Mouse (Mus musculus): ENCODE results near the gene Isl2. TPM values are rescaled to one million over a fixed set of nuclear protein-coding genes. Genes with fewer than 3 reads are reported as not detected.

Gene Isl2
- polyA plus RNA-seq (2015; fragmentation: Nextera tagmentation; extraction: Ambion mirVana) = 0.54 and 1.00 TPM in 2 replicates

DNA sequence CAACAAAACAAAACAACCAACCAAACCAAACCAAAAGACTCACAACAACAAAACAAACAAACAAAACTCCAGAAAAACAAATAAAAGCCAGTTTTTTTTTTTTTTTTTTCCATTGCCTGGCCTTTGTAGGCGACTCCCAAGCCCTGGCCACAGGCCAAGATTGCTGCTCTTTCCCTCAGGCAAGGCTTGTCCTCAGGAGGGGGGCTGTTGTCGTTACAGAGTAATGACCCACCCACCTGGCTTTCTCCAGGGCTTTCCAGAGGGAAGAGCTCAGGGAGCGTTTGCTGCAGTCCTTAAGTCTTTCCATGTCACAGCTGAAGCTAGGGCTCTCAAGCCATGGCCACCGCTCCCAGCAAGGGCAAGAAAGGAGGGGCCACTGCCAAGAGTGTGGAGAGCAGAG is at the start of gene Isl2:
TSS of gene Isl2 (plus strand) at position 296 of the 400 bp plus-strand sequence.
- Histone ChIP-seq H3K4me1 (ENCODE audit: control insufficient read depth, insufficient read depth, low read length) (peaks cover 12% of the 10 kb centered on the region), H3K27ac (ENCODE audit: low read length) (no peak within 1 kb of the TSS), H3K27me3 (ENCODE audit: control insufficient read depth, insufficient read depth, low read length) (peaks cover 57% of the 10 kb centered on the region), H3K4me2 (ENCODE audit: low read depth, low read length) (peak within 1 kb of the TSS; percentile 5; the same call in 1 of the 2 replicates), H3K36me3 (ENCODE audit: control insufficient read depth, insufficient read depth) (no peaks in the 10 kb centered on the region), H3K9ac (ENCODE audit: low read length) (no peak within 1 kb of the TSS), H3K9me3 (replicated peaks; ENCODE audit: control insufficient read depth, low read length) (no peaks in the 10 kb centered on the region), H3K4me3 (ENCODE audit: low read length) (no peak within 1 kb of the TSS)
- ATAC-seq (replicated peaks; ENCODE audit: extremely low read depth, insufficient read depth, low FRiP score) = no peak
- WGBS = 9% methylated on average over 4 of the region's 4 CpGs

DNA sequence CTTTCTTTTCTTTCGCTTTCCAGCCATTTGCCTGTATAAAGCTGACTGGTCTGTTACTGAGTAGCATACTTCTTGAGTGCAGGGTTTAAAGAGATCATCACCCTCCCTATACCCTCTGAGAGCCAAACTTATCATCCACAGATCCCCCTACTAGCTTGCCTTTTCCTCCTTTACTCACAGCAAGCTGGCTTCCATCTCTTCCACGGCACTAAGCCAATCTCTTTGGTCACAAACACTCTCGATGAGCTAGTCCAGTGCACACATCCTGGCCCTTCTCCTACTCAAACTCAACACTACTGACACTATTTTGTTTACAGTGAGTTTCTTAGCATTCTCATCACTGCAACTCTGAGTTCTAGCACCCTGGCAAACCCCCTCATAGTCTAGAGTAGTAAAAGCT is 30.6 kb upstream of the Isl2 start:
- 68% methylated on average over 3 of the region's 3 CpGs for WGBS
- H3K9me3 ChIP-seq (replicated peaks; ENCODE audit: control insufficient read depth, low read length) = no peaks in the 10 kb centered on the region
- peaks cover 24% of the 10 kb centered on the region for H3K4me1 ChIP-seq (ENCODE audit: control insufficient read depth, insufficient read depth, low read length)
- no peak for ATAC-seq (replicated peaks; ENCODE audit: extremely low read depth, insufficient read depth, low FRiP score)
- no peak overlapping the region for H3K4me3 ChIP-seq (ENCODE audit: low read length)
- H3K4me2 ChIP-seq (ENCODE audit: low read depth, low read length) = no peak overlapping the region
- H3K36me3 ChIP-seq (ENCODE audit: control insufficient read depth, insufficient read depth) = no peaks in the 10 kb centered on the region
- H3K9ac ChIP-seq (ENCODE audit: low read length) = no peak overlapping the region
- H3K27ac ChIP-seq (ENCODE audit: low read length) = no peak overlapping the region
- no peaks in the 10 kb centered on the region for H3K27me3 ChIP-seq (ENCODE audit: control insufficient read depth, insufficient read depth, low read length)

DNA sequence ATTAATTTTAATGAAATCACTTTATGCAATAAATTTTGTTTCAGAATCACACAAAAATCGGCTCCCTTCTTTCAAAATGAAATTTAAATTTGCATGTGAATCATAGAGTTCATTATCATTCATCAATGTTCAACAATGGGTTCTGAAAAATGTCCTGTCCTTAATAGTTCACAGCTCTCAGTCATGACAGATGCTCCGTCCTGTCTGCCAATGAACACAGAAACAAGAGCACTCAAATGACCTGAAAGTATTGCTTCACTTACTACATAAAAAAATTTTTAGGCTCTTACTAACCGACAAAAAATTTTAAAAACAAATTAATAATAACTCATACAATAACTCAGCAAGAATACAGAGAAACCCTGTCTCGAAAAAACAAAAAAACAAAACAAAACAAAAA is 29.8 kb upstream of the Isl2 start:
- no peak overlapping the region for H3K4me3 ChIP-seq (ENCODE audit: low read length)

DNA sequence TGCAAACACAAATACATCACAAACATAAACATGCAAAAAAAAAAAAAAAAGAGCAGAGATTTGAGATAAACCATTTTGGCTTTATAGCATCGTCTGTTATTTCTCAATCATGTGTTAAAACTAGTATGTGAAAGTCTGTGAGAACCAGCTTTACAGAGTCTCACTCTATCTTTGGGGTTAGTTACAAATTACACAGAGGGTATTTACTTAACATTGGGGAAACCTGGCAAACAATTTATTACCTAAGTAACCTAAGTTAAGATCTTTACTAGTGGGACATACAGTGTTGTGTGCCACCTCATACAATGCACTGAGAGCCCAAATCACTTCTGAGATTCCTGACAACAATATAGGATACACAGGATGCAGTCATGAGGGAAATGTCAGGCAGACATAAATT is 28.7 kb upstream of the Isl2 start:
- H3K36me3 ChIP-seq (ENCODE audit: control insufficient read depth, insufficient read depth) = no peaks in the 10 kb centered on the region
- peaks cover 24% of the 10 kb centered on the region for H3K4me1 ChIP-seq (ENCODE audit: control insufficient read depth, insufficient read depth, low read length)
- no peak overlapping the region for H3K9ac ChIP-seq (ENCODE audit: low read length)
- no peak overlapping the region for H3K4me3 ChIP-seq (ENCODE audit: low read length)
- H3K4me2 ChIP-seq (ENCODE audit: low read depth, low read length) = 0 out of 2 replicates have a peak overlapping the region, but pooled peaks have one; percentile 18
- H3K27me3 ChIP-seq (ENCODE audit: control insufficient read depth, insufficient read depth, low read length) = peaks cover 6% of the 10 kb centered on the region
- no peak overlapping the region for H3K27ac ChIP-seq (ENCODE audit: low read length)
- 61% methylated on average over 1 of the region's 1 CpGs for WGBS
- no peak for ATAC-seq (replicated peaks; ENCODE audit: extremely low read depth, insufficient read depth, low FRiP score)
- no peaks in the 10 kb centered on the region for H3K9me3 ChIP-seq (replicated peaks; ENCODE audit: control insufficient read depth, low read length)

More for the DNA sequence above, 29.8 kb upstream of the Isl2 start:
- H3K27ac ChIP-seq (ENCODE audit: low read length) = no peak overlapping the region
- no peak overlapping the region for H3K9ac ChIP-seq (ENCODE audit: low read length)
- H3K9me3 ChIP-seq (replicated peaks; ENCODE audit: control insufficient read depth, low read length) = no peaks in the 10 kb centered on the region
- no peaks in the 10 kb centered on the region for H3K36me3 ChIP-seq (ENCODE audit: control insufficient read depth, insufficient read depth)
- ATAC-seq (replicated peaks; ENCODE audit: extremely low read depth, insufficient read depth, low FRiP score) = no peak
- H3K4me1 ChIP-seq (ENCODE audit: control insufficient read depth, insufficient read depth, low read length) = peaks cover 24% of the 10 kb centered on the region
- H3K27me3 ChIP-seq (ENCODE audit: control insufficient read depth, insufficient read depth, low read length) = peaks cover 3% of the 10 kb centered on the region; the same call in 1 of the 2 replicates
- 69% methylated on average over 4 of the region's 4 CpGs for WGBS
- no peak overlapping the region for H3K4me2 ChIP-seq (ENCODE audit: low read depth, low read length)

DNA sequence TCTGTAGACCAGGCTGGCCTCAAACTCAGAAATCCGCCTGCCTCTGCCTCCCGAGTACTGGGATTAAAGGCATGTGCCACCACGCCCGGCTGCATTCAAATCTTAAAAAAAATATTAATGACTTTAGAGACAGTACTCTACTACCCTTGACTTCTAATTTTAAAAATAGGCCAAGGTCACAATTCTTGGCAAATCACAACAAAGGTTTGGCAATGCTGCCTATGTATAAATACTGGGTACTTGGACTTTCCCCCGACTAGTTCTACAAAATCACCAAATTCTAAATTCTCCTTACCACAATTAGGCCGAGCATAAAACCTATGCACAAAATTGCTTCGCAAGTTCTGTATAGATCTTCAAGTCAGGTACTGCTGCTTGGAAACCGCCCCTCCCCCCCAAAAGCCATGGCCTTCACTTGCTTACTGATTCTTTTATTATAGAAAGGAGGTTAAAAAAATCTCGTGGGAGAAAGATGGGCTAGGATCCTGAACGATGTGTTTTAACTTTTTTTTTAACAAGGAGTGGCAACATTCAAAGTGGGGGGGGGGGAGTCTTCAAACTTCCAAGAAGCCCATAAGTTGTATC is 27.7 kb upstream of the Isl2 start:
- H3K4me3 ChIP-seq (ENCODE audit: low read length) = peak overlapping the region; percentile 99
- H3K27ac ChIP-seq (ENCODE audit: low read length) = peak overlapping the region; percentile 98; the same call in 1 of the 2 replicates
- peaks cover 19% of the 10 kb centered on the region for H3K4me1 ChIP-seq (ENCODE audit: control insufficient read depth, insufficient read depth, low read length)
- H3K36me3 ChIP-seq (ENCODE audit: control insufficient read depth, insufficient read depth) = no peaks in the 10 kb centered on the region
- WGBS = 79% methylated on average over 10 of the region's 10 CpGs
- H3K4me2 ChIP-seq (ENCODE audit: low read depth, low read length) = peak overlapping the region; percentile 71
- H3K27me3 ChIP-seq (ENCODE audit: control insufficient read depth, insufficient read depth, low read length) = peaks cover 6% of the 10 kb centered on the region
- peak overlapping the region; percentile 99 for H3K9ac ChIP-seq (ENCODE audit: low read length)
- no peak for ATAC-seq (replicated peaks; ENCODE audit: extremely low read depth, insufficient read depth, low FRiP score)
- no peaks in the 10 kb centered on the region for H3K9me3 ChIP-seq (replicated peaks; ENCODE audit: control insufficient read depth, low read length)

DNA sequence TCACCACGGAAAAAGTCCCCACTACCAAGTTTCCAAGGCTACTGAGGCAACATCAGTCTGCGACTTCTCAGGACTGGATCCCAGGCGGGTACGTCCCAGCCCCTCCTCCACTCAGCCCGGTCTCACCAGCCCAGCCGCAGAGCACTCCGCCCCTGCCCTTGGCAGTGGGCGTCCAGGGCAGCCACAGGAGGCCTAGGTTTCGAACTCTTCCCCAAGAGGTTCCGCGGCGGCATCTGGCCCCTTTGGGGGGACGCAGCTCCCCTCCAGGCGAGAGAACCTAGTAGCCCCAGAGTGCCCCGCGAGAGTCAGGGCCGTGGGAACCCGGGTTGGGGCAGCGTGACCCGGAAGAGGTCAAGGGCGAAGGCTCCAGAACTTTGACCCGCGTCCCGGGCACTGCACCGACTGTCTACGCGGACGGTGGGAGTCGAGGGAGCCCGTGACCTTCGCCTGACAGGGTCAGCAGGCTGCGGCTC is 26.9 kb upstream of the Isl2 start:
- H3K4me3 ChIP-seq (ENCODE audit: low read length) = peak overlapping the region; percentile 99
- H3K27ac ChIP-seq (ENCODE audit: low read length) = peak overlapping the region; percentile 98
- peak overlapping the region; percentile 71 for H3K4me2 ChIP-seq (ENCODE audit: low read depth, low read length)
- H3K9me3 ChIP-seq (replicated peaks; ENCODE audit: control insufficient read depth, low read length) = no peaks in the 10 kb centered on the region
- ATAC-seq (replicated peaks; ENCODE audit: extremely low read depth, insufficient read depth, low FRiP score) = peak; percentile 78
- H3K27me3 ChIP-seq (ENCODE audit: control insufficient read depth, insufficient read depth, low read length) = peaks cover 6% of the 10 kb centered on the region
- no peaks in the 10 kb centered on the region for H3K36me3 ChIP-seq (ENCODE audit: control insufficient read depth, insufficient read depth)
- 0% methylated on average over 27 of the region's 32 CpGs for WGBS
- H3K4me1 ChIP-seq (ENCODE audit: control insufficient read depth, insufficient read depth, low read length) = peaks cover 17% of the 10 kb centered on the region
- peak overlapping the region; percentile 99 for H3K9ac ChIP-seq (ENCODE audit: low read length)

DNA sequence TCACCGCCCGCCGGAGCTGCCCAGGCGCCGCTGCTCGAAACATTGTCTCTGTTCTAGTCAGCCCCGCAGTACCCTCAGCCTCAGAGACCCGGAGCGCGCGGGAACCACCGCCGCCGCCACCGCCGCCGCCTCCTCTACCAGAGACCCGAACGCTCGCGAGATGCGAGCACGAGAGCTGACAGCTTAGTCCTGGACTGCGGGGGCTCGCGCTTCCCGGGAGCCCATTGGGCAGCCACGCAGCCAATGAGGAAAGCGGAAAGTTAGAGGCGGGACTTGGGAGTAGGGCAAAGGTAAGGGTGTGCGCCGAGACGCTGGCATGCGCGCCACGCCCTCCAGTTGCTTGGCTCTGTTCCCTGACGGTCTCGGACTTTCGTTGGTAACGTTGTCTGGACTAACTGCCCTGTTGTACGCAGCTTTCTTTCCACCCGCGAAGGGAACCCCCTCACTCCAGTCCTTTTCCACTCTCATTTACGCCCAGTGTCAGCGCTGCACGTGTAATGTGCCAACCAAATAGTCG is 26.4 kb upstream of the Isl2 start, which contains the start of gene Etfa:
TSS of gene Etfa (minus strand) at position 217 of the 517 bp plus-strand sequence.
- Histone ChIP-seq H3K27me3 (ENCODE audit: control insufficient read depth, insufficient read depth, low read length) (peaks cover 6% of the 10 kb centered on the region), H3K9me3 (replicated peaks; ENCODE audit: control insufficient read depth, low read length) (no peaks in the 10 kb centered on the region), H3K36me3 (ENCODE audit: control insufficient read depth, insufficient read depth) (no peaks in the 10 kb centered on the region), H3K4me1 (ENCODE audit: control insufficient read depth, insufficient read depth, low read length) (peaks cover 17% of the 10 kb centered on the region), H3K4me2 (ENCODE audit: low read depth, low read length) (peak within 1 kb of the TSS; percentile 78), H3K4me3 (ENCODE audit: low read length) (peak within 1 kb of the TSS; percentile 99), H3K27ac (ENCODE audit: low read length) (peak within 1 kb of the TSS; percentile 98), H3K9ac (ENCODE audit: low read length) (peak within 1 kb of the TSS; percentile 99)
- WGBS = under 1% methylated on average over 47 of the region's 47 CpGs
- ATAC-seq (replicated peaks; ENCODE audit: extremely low read depth, insufficient read depth, low FRiP score) = peak; percentile 99

DNA sequence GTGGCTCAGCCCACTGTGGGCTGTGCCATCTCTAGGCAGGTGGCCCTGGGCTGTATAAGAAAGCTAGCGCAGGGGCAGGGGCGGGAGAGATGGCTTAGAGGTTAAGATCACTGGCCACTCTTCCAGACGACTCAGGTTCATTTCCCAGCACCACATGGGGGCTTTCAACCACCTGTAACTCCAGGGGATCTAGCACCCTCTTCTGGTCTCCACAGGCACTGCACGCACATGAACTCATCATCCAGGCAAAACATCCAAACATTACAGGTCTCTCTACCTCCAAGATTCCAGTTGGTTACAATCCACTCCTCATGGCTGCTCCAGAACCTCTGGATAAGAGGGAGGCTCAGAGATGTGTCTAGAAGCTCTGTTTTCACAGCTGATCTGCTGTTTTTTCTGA is 12.8 kb upstream of the Isl2 start:
- no peaks in the 10 kb centered on the region for H3K36me3 ChIP-seq (ENCODE audit: control insufficient read depth, insufficient read depth)
- H3K27ac ChIP-seq (ENCODE audit: low read length) = no peak overlapping the region
- H3K4me2 ChIP-seq (ENCODE audit: low read depth, low read length) = no peak overlapping the region
- H3K4me3 ChIP-seq (ENCODE audit: low read length) = no peak overlapping the region
- H3K9ac ChIP-seq (ENCODE audit: low read length) = no peak overlapping the region
- no peaks in the 10 kb centered on the region; the same call in 1 of the 2 replicates for H3K27me3 ChIP-seq (ENCODE audit: control insufficient read depth, insufficient read depth, low read length)
- H3K4me1 ChIP-seq (ENCODE audit: control insufficient read depth, insufficient read depth, low read length) = no peaks in the 10 kb centered on the region
- no peak for ATAC-seq (replicated peaks; ENCODE audit: extremely low read depth, insufficient read depth, low FRiP score)
- H3K9me3 ChIP-seq (replicated peaks; ENCODE audit: control insufficient read depth, low read length) = peaks cover 3% of the 10 kb centered on the region; the same call in 1 of the 2 replicates
- 42% methylated on average over 4 of the region's 4 CpGs for WGBS

DNA sequence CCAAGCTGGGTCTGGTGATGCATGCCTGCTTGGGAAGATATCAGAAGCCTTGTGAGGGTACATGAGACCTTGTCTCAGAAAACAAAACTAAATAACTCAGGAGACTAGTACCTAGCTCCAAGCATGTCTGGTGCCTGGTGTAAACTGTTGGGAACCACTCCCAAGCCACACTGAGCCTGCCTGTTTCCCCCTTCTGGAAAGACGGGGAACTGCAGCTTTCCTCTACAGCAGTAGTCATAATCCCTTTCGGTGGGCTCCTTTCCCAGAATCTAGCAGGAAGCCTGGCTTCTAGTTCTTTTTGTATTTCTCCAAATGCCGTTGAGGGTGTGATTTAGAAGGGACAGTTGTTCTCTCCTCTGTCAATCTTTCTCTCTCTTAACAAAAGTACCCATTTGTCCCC is 2.6 kb upstream of the Isl2 start:
- 15% methylated on average over 3 of the region's 3 CpGs for whole genome bisulfite sequencing
- no peak for ATAC-seq (replicated peaks; ENCODE audit: extremely low read depth, insufficient read depth, low FRiP score)
- H3K36me3 ChIP-seq (ENCODE audit: control insufficient read depth, insufficient read depth) = no peaks in the 10 kb centered on the region
- no peaks in the 10 kb centered on the region for H3K9me3 ChIP-seq (replicated peaks; ENCODE audit: control insufficient read depth, low read length)
- H3K4me1 ChIP-seq (ENCODE audit: control insufficient read depth, insufficient read depth, low read length) = 0 out of 2 replicates have a peak, but pooled peaks cover 2% of the 10 kb centered on the region
- no peak overlapping the region for H3K4me2 ChIP-seq (ENCODE audit: low read depth, low read length)
- H3K27ac ChIP-seq (ENCODE audit: low read length) = no peak overlapping the region
- H3K27me3 ChIP-seq (ENCODE audit: control insufficient read depth, insufficient read depth, low read length) = peaks cover 42% of the 10 kb centered on the region
- H3K4me3 ChIP-seq (ENCODE audit: low read length) = no peak overlapping the region
- no peak overlapping the region for H3K9ac ChIP-seq (ENCODE audit: low read length)
